Mouse (Mus musculus) hindbrain, embryonic 16.5 days (tissue): Measurements from ENCODE around the gene Uck1. TPM values are rescaled to one million over a fixed set of nuclear protein-coding genes. Genes with fewer than 3 reads are reported as not detected.

ENCODE experiments used
- ATAC-seq: fragments of 200-750 bp; cut with Nextera tagmentation; 2 replicates; pipeline ENCODE4 v1.8.0; 2017; ENCODE audit warnings: moderate TSS enrichment, moderate library complexity
- H3K27ac ChIP-seq: fragments of 300-500 bp; sonication (generic); 2 replicates; pipeline ENCODE4 v1.5.1; 2014; ENCODE audit warnings: low read depth, mild to moderate bottlenecking, control low read depth, low read length, moderate library complexity
- H3K27me3 ChIP-seq: fragments of 300-500 bp; sonication (generic); replicated peaks from 2 replicates; pipeline ENCODE4 v1.6.1; 2014; ENCODE audit warnings: low read length; ENCODE audit not compliant: control insufficient read depth, insufficient read depth
- H3K36me3 ChIP-seq: fragments of 300-500 bp; sonication (generic); 2 replicates; pipeline ENCODE4 v1.6.1; 2014; ENCODE audit warnings: mild to moderate bottlenecking, low read length, moderate library complexity, mixed read lengths; ENCODE audit not compliant: control insufficient read depth, insufficient read depth
- H3K4me1 ChIP-seq: fragments of 300-500 bp; sonication (generic); 2 replicates; pipeline ENCODE4 v1.6.1; 2014; ENCODE audit warnings: low read depth, low read length; ENCODE audit not compliant: control insufficient read depth, insufficient read depth
- H3K4me2 ChIP-seq: fragments of 300-500 bp; sonication (generic); 2 replicates; pipeline ENCODE4 v1.6.1; 2014; ENCODE audit warnings: mild to moderate bottlenecking, low read length, control low read depth, moderate library complexity
- H3K4me3 ChIP-seq: fragments of 300-500 bp; sonication (generic); 2 replicates; pipeline ENCODE4 v1.5.1; 2014; ENCODE audit warnings: mild to moderate bottlenecking, low read length, control low read depth, moderate library complexity
- H3K9ac ChIP-seq: fragments of 300-500 bp; sonication (generic); 2 replicates; pipeline ENCODE4 v1.6.1; 2014; ENCODE audit warnings: low read depth, mild to moderate bottlenecking, control low read depth, low read length, moderate library complexity
- H3K9me3 ChIP-seq: fragments of 300-500 bp; sonication (generic); 2 replicates; pipeline ENCODE4 v1.6.1; 2014; ENCODE audit warnings: mild to moderate bottlenecking, low read length, moderate library complexity; ENCODE audit not compliant: control insufficient read depth
- WGBS: fragments of 180-500 bp; shearing (Covaris S2); extraction: QIAGEN DNeasy Blood & Tissue Kit; methylation state at CpG from one replicate; pipeline ENCODE4 v1.1.7; 2014; 5-methylcytosine and 5-hydroxymethylcytosine counted together
- polyA plus RNA-seq: library from polyadenylated mRNA; unstranded; fragments of >200 nt; fragmentation: Nextera tagmentation; extraction: Ambion mirVana; gene quantifications from 2 replicates; pipeline ENCODE4 v1.2.1, GENCODE M21; 2015

Uck1 gene
- polyA plus RNA-seq, 1 experiment from 2014 or later: 99.1 TPM

GRCm38 (mm10) chr2:32282727-32283126 is 22.8 kb upstream of the Uck1 start:
- Histone ChIP-seq H3K27ac (no peak overlapping the region), H3K9me3 (no peaks in the 10 kb centered on the region), H3K36me3 (peaks cover 31% of the 10 kb centered on the region), H3K4me1 (peaks cover 8% of the 10 kb centered on the region), H3K9ac (no peak overlapping the region), H3K27me3 (no peaks in the 10 kb centered on the region), H3K4me3 (no peak overlapping the region), H3K4me2 (no peak overlapping the region)
- WGBS: 85% methylated on average over 1 of the region's 1 CpGs
- no peak for ATAC-seq

DNA sequence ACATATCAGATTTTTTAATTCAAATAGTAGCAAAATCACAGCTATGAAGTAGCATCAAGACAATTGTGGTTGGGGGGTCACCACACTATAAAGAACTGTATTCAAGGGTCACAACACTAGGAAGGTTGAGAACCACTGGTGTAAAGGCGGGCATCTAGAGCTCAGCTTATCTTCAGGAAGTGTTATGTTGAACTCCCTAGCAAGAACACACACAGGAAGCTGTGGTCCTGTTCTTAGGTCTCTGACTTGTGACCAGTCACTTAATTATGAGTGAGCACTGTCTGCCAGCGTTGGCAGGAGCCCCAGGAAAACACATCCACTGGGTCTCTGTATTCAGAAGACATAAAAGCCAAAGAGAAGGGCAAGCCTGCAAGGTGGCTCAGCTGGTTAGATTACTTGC is 22.3 kb upstream of the Uck1 start:
- Histone ChIP-seq H3K27ac (no peak overlapping the region), H3K4me1 (peaks cover 8% of the 10 kb centered on the region), H3K4me3 (no peak overlapping the region), H3K4me2 (no peak overlapping the region), H3K36me3 (peaks cover 34% of the 10 kb centered on the region), H3K9me3 (no peaks in the 10 kb centered on the region), H3K9ac (no peak overlapping the region), H3K27me3 (no peaks in the 10 kb centered on the region)
- WGBS: 100% methylated on average over 2 of the region's 2 CpGs
- no peak for ATAC-seq

DNA sequence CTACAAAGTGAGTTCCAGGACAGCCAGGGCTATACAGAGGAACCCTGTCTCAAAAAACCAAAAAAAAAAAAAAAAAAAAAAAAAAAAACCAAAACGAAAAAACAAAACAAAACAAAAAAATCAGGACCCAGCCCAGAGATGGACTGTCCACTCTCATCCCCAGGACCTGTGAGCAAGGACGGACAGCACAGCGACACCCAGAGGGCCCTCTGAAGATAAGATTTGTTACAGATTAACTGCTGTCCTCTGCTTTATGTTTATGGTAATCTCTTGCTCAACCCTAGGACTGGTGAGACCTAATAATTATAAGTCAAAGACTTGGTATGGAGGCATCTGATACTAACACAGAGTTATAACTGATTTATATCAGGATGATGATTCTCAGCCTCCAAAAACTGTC is 15.9 kb upstream of the Uck1 start:
- H3K4me2 ChIP-seq: no peak overlapping the region
- H3K9ac ChIP-seq: no peak overlapping the region
- H3K9me3 ChIP-seq: no peaks in the 10 kb centered on the region

GRCm38 (mm10) chr2:32260635-32261034 is 676 bp upstream of the Uck1 start:
- Histone ChIP-seq H3K36me3 (peaks cover 16% of the 10 kb centered on the region), H3K9me3 (no peaks in the 10 kb centered on the region), H3K4me3 (no peak overlapping the region; the same call in 1 of the 2 replicates), H3K4me1 (peaks cover 12% of the 10 kb centered on the region), H3K27me3 (no peaks in the 10 kb centered on the region), H3K27ac (no peak overlapping the region), H3K4me2 (peak overlapping the region; percentile 79; the same call in 1 of the 2 replicates), H3K9ac (no peak overlapping the region)
- ATAC-seq: no peak
- 29% methylated on average over 4 of the region's 4 CpGs for WGBS

More for the DNA sequence above, 15.9 kb upstream of the Uck1 start:
- WGBS: 77% methylated on average over 3 of the region's 3 CpGs
- Histone ChIP-seq H3K36me3 (peaks cover 24% of the 10 kb centered on the region), H3K27ac (no peak overlapping the region), H3K4me3 (no peak overlapping the region), H3K4me1 (no peaks in the 10 kb centered on the region), H3K27me3 (no peaks in the 10 kb centered on the region)
- ATAC-seq: no peak

GRCm38 (mm10) chr2:32258887-32259533 is 949 bp downstream of the Uck1 start:
- WGBS: 69% methylated on average over 6 of the region's 6 CpGs
- Histone ChIP-seq H3K27me3 (no peaks in the 10 kb centered on the region), H3K27ac (no peak overlapping the region), H3K4me1 (peaks cover 12% of the 10 kb centered on the region), H3K9ac (peak overlapping the region; percentile 89), H3K4me2 (peak overlapping the region; percentile 79), H3K36me3 (peaks cover 24% of the 10 kb centered on the region), H3K9me3 (no peaks in the 10 kb centered on the region), H3K4me3 (peak overlapping the region; percentile 95)
- ATAC-seq: no peak

DNA sequence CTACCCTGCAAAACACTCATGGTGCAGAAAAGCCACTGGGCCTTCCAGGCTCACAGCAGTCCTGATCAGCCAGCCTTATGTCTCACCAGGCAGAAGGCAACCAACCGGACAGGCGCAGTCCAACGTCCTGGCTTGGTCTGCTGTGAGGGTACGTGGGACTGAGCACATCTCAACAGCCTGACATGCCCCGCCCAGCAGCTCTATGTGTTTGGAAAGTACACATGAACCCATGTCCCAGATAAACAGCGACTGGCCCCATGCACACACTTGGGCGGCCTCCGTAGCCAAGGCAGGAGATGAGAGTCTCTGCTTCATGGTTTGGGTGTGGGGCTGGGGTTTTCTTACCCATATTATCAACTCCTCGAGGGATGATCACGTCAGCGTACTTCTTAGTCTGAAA is 3.7 kb downstream of the Uck1 start:
- no peak for ATAC-seq
- peaks cover 37% of the 10 kb centered on the region for H3K36me3 ChIP-seq

GRCm38 (mm10) chr2:32254563-32254962 is 5.4 kb downstream of the Uck1 start:
- H3K27me3 ChIP-seq: no peaks in the 10 kb centered on the region
- no peak overlapping the region for H3K4me3 ChIP-seq
- no peak for ATAC-seq
- H3K4me1 ChIP-seq: peaks cover 8% of the 10 kb centered on the region
- no peak overlapping the region for H3K4me2 ChIP-seq
- no peaks in the 10 kb centered on the region for H3K9me3 ChIP-seq
- WGBS: 93% methylated on average over 5 of the region's 5 CpGs
- H3K9ac ChIP-seq: no peak overlapping the region
- peaks cover 43% of the 10 kb centered on the region for H3K36me3 ChIP-seq
- H3K27ac ChIP-seq: no peak overlapping the region

More for the DNA sequence above, 3.7 kb downstream of the Uck1 start:
- Histone ChIP-seq H3K4me1 (peaks cover 12% of the 10 kb centered on the region), H3K4me2 (no peak overlapping the region), H3K9me3 (no peaks in the 10 kb centered on the region), H3K27me3 (no peaks in the 10 kb centered on the region), H3K27ac (no peak overlapping the region), H3K9ac (no peak overlapping the region), H3K4me3 (no peak overlapping the region)
- 92% methylated on average over 11 of the region's 11 CpGs for WGBS

GRCm38 (mm10) chr2:32253352-32253751 is 6.6 kb downstream of the Uck1 start:
- Histone ChIP-seq H3K27ac (no peak overlapping the region), H3K4me3 (no peak overlapping the region), H3K4me2 (no peak overlapping the region), H3K9ac (no peak overlapping the region), H3K4me1 (no peaks in the 10 kb centered on the region), H3K36me3 (peaks cover 46% of the 10 kb centered on the region), H3K27me3 (no peaks in the 10 kb centered on the region), H3K9me3 (no peaks in the 10 kb centered on the region)
- 100% methylated on average over 1 of the region's 1 CpGs for WGBS
- ATAC-seq: 0 out of 2 replicates have a peak, but pooled peaks have one; percentile 37

DNA sequence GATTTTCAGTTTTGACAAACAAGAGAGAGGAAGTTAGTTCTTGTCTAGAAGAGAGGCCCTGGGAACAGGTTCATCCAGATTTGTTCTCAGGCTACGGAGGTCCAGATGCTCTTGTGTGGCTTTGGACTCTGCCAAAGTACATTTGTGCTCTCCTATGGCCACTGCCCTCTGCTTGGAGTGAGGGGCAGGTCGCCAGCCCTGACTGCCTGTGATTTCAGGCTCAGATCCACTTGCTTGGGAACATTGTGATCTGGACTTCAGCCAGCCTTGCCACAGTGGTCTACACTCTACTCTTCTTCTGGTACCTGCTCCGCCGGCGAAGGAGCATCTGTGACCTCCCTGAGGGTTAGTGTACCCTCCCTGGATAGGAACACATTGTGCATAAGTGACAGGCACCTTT is 7.3 kb downstream of the Uck1 start:
- H3K4me1 ChIP-seq: no peaks in the 10 kb centered on the region
- no peak overlapping the region for H3K27ac ChIP-seq
- no peak for ATAC-seq
- H3K4me2 ChIP-seq: no peak overlapping the region
- WGBS: 90% methylated on average over 5 of the region's 5 CpGs
- peaks cover 42% of the 10 kb centered on the region for H3K36me3 ChIP-seq
- no peak overlapping the region for H3K9ac ChIP-seq
- H3K27me3 ChIP-seq: no peaks in the 10 kb centered on the region
- no peak overlapping the region for H3K4me3 ChIP-seq
- no peaks in the 10 kb centered on the region for H3K9me3 ChIP-seq
